Mouse (Mus musculus) bone marrow, adult 2 months (tissue): ENCODE measurements at regions not wholly inside any gene's neighbourhood (a gene's known extent, or its start where the extent isn't known, plus 50 kb on each side); places are given as distances from the start of the nearest gene placed in this dataset.

ENCODE experiments used
- CTCF ChIP-seq: fragments of 200-500 bp; IDR thresholded peaks from 2 replicates; pipeline ENCODE4 v1.5.1; 2011; ENCODE audit warnings: low read length, control low read depth; ENCODE audit not compliant: control insufficient read depth, insufficient read depth
- POLR2A ChIP-seq: fragments of 200-500 bp; IDR thresholded peaks from 2 replicates; pipeline ENCODE4 v1.6.1; 2011; ENCODE audit warnings: low read depth, mild to moderate bottlenecking, control low read depth, low read length, borderline replicate concordance; ENCODE audit not compliant: control insufficient read depth

DNA sequence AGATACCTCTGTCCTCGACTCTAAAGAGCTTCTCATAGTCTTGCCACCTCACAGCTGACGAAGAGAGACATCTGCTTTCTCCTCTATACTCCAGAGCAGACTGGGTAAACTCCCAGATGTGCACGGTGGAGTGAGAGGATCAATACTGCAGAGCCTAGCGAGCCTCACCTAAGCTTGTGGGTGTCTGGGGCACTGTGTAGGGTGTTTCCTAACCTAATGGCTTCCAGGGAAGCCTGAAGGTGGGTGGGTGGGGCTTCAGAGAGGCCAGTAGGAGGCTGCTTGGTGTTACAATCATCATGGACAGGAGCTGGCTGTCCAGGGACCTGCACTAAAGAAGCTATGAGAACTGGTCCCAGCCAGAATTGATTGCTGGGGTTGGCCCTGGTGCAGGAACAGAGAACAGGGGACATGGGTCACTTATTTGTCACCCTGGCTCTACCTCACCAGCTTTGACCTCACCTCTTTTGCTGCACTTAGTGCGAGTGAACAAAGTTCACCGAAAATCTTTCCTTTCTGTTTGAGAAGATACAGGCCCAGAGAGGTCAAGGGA lies 57.5 kb upstream of the Tle3 start:
- no peak for TF ChIP-seq POLR2A
- no peak for TF ChIP-seq CTCF
